Mouse (Mus musculus) intestine, embryonic 14.5 days (tissue): ENCODE results near the gene Ddx39. TPM values are rescaled to one million over a fixed set of nuclear protein-coding genes. Genes with fewer than 3 reads are reported as not detected.
A peak's percentile ranks its signal among the peaks of the same experiment; 100 is the strongest.

Source experiments
- ATAC-seq: fragments of 200-750 bp; cut with Nextera tagmentation; replicated peaks from 2 replicates; pipeline ENCODE4 v1.8.0; 2017; ENCODE audit warnings: low read depth, moderate number of reproducible peaks, moderate TSS enrichment, moderate library complexity; ENCODE audit not compliant: low FRiP score, low TSS enrichment
- DNase-seq: peaks from one replicate; pipeline ENCODE4 v3.0.0-alpha.2; 2018; ENCODE audit warnings: low spot score
- H3K27ac ChIP-seq: fragments of 300-500 bp; sonication (generic); 2 replicates; pipeline ENCODE4 v1.5.1; 2014; ENCODE audit warnings: low read depth, mild to moderate bottlenecking, control low read depth
- H3K27me3 ChIP-seq: fragments of 300-500 bp; sonication (generic); replicated peaks from 2 replicates; pipeline ENCODE4 v1.6.1; 2014; ENCODE audit warnings: low read length, control low read depth; ENCODE audit not compliant: control insufficient read depth, insufficient read depth
- H3K36me3 ChIP-seq: fragments of 300-500 bp; sonication (generic); 2 replicates; pipeline ENCODE4 v1.6.1; 2014; ENCODE audit warnings: low read length, control low read depth; ENCODE audit not compliant: control insufficient read depth, insufficient read depth
- H3K4me1 ChIP-seq: fragments of 300-500 bp; sonication (generic); replicated peaks from 2 replicates; pipeline ENCODE4 v1.6.1; 2014; ENCODE audit warnings: low read length, control low read depth, mixed read lengths; ENCODE audit not compliant: control insufficient read depth, insufficient read depth
- H3K4me2 ChIP-seq: fragments of 300-500 bp; sonication (generic); 2 replicates; pipeline ENCODE4 v1.6.1; 2014; ENCODE audit warnings: low read length
- H3K4me3 ChIP-seq: fragments of 300-500 bp; sonication (generic); 2 replicates; pipeline ENCODE4 v1.5.1; 2014; ENCODE audit warnings: low read depth, low read length, control low read depth, mixed read lengths
- H3K9ac ChIP-seq: fragments of 300-500 bp; sonication (generic); 2 replicates; pipeline ENCODE4 v1.6.1; 2014; ENCODE audit warnings: mild to moderate bottlenecking, low read length
- H3K9me3 ChIP-seq: fragments of 300-500 bp; sonication (generic); 2 replicates; pipeline ENCODE4 v1.6.1; 2016; ENCODE audit warnings: low read length, control low read depth; ENCODE audit not compliant: control insufficient read depth
- WGBS: fragments of 180-500 bp; shearing (Covaris S2); extraction: QIAGEN DNeasy Blood & Tissue Kit; methylation state at CpG from one replicate; pipeline ENCODE4 v1.1.7; 2014; 5-methylcytosine and 5-hydroxymethylcytosine counted together
- polyA plus RNA-seq: library from polyadenylated mRNA; unstranded; fragments of >200 nt; fragmentation: Nextera tagmentation; extraction: Ambion mirVana; gene quantifications from 2 replicates; pipeline ENCODE4 v1.2.1, GENCODE M21; 2014

Gene Ddx39
- polyA plus RNA-seq, 1 experiment from 2014 or later = 222 TPM

- WGBS = 38% methylated on average over 19 of the region's 19 CpGs
- Histone ChIP-seq H3K36me3 (no peaks in the 10 kb centered on the region), H3K4me2 (peak overlapping the region; percentile 97), H3K9ac (peak overlapping the region; percentile 86; the same call in 1 of the 2 replicates), H3K4me1 (peaks cover 31% of the 10 kb centered on the region), H3K27ac (no peak overlapping the region), H3K27me3 (no peaks in the 10 kb centered on the region), H3K4me3 (peak overlapping the region; percentile 85), H3K9me3 (no peaks in the 10 kb centered on the region)
- peak; percentile 64 for DNase-seq
- ATAC-seq = no peak
These were observed 17.4 kb upstream of the Ddx39 start for GRCm38 (mm10) chr8:83697374-83698220.

- no peak for DNase-seq
- no peaks in the 10 kb centered on the region for H3K36me3 ChIP-seq
- H3K27me3 ChIP-seq = no peaks in the 10 kb centered on the region
- 6% methylated on average over 15 of the region's 15 CpGs for WGBS
- H3K4me1 ChIP-seq = peaks cover 31% of the 10 kb centered on the region
- H3K27ac ChIP-seq = peak overlapping the region; percentile 75
- peak; percentile 37 for ATAC-seq
- H3K9ac ChIP-seq = peak overlapping the region; percentile 86
- no peaks in the 10 kb centered on the region for H3K9me3 ChIP-seq
- H3K4me2 ChIP-seq = peak overlapping the region; percentile 97
- peak overlapping the region; percentile 85 for H3K4me3 ChIP-seq
These were observed 16.7 kb upstream of the Ddx39 start for GRCm38 (mm10) chr8:83698291-83698660.

DNA sequence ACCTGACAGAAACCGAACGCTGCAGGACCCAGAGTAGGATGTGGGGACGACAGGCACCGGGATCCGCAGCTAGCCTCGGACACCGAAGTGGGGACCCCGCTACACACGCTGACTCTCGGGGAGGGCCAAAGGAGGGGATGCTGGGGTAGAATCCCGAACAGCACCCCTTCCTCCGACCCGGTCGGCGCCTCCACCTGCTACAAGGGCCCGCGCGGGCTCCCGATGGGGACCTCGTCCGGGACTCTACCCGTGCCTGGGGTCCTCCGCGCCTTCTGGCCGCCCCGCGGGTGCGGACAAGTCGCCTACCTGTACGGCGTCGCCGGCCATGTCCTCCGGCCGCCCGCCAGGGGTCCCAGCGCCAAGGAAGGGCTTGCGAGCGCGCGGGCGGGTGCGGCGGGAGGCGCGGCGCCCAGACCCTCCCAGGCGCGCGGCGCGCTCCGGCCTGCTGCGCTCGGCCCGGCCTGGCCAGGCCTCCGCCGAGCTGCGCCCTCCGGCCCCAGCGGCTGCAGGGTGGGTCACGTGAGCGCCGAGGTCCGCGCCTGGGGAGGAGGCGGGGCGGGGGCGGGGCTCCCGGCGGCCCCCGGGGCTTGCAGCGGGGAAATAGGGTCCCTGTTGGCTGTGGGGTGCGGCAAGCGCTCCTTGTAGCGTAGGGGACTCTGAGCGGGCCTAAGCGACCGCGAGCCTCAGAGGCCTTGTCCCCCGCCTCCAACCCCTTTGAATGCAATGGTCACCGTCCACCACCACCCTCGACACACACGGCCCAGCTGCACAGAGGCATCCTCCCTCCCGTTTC lies 16.1 kb upstream of the Ddx39 start, which contains the start of gene Pkn1:
Gene Pkn1, minus strand, starts transcription at position 519 of the 793 bp plus-strand sequence.
- H3K36me3 ChIP-seq = no peaks in the 10 kb centered on the region
- H3K4me2 ChIP-seq = peak within 1 kb of the TSS; percentile 97
- H3K27ac ChIP-seq = peak within 1 kb of the TSS; percentile 75
- DNase-seq (peak; percentile 88), ATAC-seq (peak; percentile 90)
- H3K4me3 ChIP-seq = peak within 1 kb of the TSS; percentile 85
- H3K9ac ChIP-seq = peak within 1 kb of the TSS; percentile 86
- no peaks in the 10 kb centered on the region for H3K27me3 ChIP-seq
- WGBS = under 1% methylated on average over 73 of the region's 85 CpGs
- H3K4me1 ChIP-seq = peaks cover 31% of the 10 kb centered on the region
- no peaks in the 10 kb centered on the region for H3K9me3 ChIP-seq

DNA sequence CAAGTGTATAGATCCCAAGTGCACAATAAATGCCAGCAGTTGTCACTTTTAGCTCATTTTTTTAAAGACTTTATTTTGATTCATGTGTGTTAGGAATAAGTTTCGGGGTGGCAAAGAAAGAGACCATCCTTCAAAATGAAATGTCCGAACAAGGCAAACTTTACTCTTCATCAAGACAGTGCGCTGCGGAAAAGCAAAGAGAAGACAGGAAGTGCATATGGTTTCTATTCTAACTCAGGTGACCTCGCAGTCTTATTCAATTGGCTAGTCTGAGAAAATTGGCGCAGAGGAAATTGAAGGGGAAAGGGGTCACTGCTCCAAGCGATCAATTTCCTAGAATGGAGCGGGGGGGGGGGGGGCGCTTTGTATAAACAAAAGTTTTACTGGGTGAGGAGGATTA lies 15.4 kb upstream of the Ddx39 start:
- peak overlapping the region; percentile 85 for H3K4me3 ChIP-seq
- peaks cover 30% of the 10 kb centered on the region for H3K4me1 ChIP-seq
- H3K27ac ChIP-seq = peak overlapping the region; percentile 75
- ATAC-seq = no peak
- H3K36me3 ChIP-seq = no peaks in the 10 kb centered on the region
- no peak for DNase-seq
- peak overlapping the region; percentile 86 for H3K9ac ChIP-seq
- peak overlapping the region; percentile 97 for H3K4me2 ChIP-seq
- H3K27me3 ChIP-seq = no peaks in the 10 kb centered on the region
- no peaks in the 10 kb centered on the region for H3K9me3 ChIP-seq
- 19% methylated on average over 9 of the region's 9 CpGs for WGBS

GRCm38 (mm10) chr8:83700423-83701085 lies 14.4 kb upstream of the Ddx39 start:
- no peak for DNase-seq
- H3K27ac ChIP-seq = no peak overlapping the region

GRCm38 (mm10) chr8:83703426-83703825 lies 11.6 kb upstream of the Ddx39 start:
- H3K9me3 ChIP-seq = no peaks in the 10 kb centered on the region
- no peak overlapping the region for H3K9ac ChIP-seq
- no peaks in the 10 kb centered on the region for H3K27me3 ChIP-seq
- no peak overlapping the region for H3K27ac ChIP-seq
- H3K4me1 ChIP-seq = peaks cover 11% of the 10 kb centered on the region; the same call in 1 of the 2 replicates
- H3K4me2 ChIP-seq = no peak overlapping the region
- ATAC-seq (no peak), DNase-seq (no peak)
- H3K4me3 ChIP-seq = no peak overlapping the region
- 89% methylated on average over 4 of the region's 4 CpGs for WGBS
- H3K36me3 ChIP-seq = no peaks in the 10 kb centered on the region

More at GRCm38 (mm10) chr8:83700423-83701085, 14.4 kb upstream of the Ddx39 start:
- Histone ChIP-seq H3K4me1 (peaks cover 28% of the 10 kb centered on the region), H3K4me2 (no peak overlapping the region), H3K36me3 (no peaks in the 10 kb centered on the region), H3K4me3 (no peak overlapping the region), H3K9me3 (no peaks in the 10 kb centered on the region), H3K9ac (no peak overlapping the region), H3K27me3 (no peaks in the 10 kb centered on the region)
- ATAC-seq = no peak
- WGBS = 80% methylated on average over 9 of the region's 9 CpGs

- no peak overlapping the region for H3K4me3 ChIP-seq
- DNase-seq = no peak
- 66% methylated on average over 5 of the region's 5 CpGs for WGBS
- ATAC-seq = no peak
- no peak overlapping the region for H3K27ac ChIP-seq
- H3K9me3 ChIP-seq = no peaks in the 10 kb centered on the region
- H3K27me3 ChIP-seq = no peaks in the 10 kb centered on the region
- no peaks in the 10 kb centered on the region for H3K36me3 ChIP-seq
- H3K9ac ChIP-seq = no peak overlapping the region
- H3K4me2 ChIP-seq = no peak overlapping the region
- no peaks in the 10 kb centered on the region for H3K4me1 ChIP-seq
These were observed 8.6 kb upstream of the Ddx39 start for GRCm38 (mm10) chr8:83706411-83706810.

- Histone ChIP-seq H3K4me2 (no peak overlapping the region), H3K9ac (no peak overlapping the region), H3K9me3 (no peaks in the 10 kb centered on the region), H3K4me1 (no peaks in the 10 kb centered on the region), H3K27ac (no peak overlapping the region), H3K4me3 (no peak overlapping the region), H3K36me3 (no peaks in the 10 kb centered on the region), H3K27me3 (no peaks in the 10 kb centered on the region)
- ATAC-seq (no peak), DNase-seq (no peak)
- WGBS = 67% methylated on average over 8 of the region's 8 CpGs
These were observed 7.4 kb upstream of the Ddx39 start for GRCm38 (mm10) chr8:83707554-83707953.
